21 mouse cellular contexts compared by ENCODE assay signal in the genomic region with DNA sequence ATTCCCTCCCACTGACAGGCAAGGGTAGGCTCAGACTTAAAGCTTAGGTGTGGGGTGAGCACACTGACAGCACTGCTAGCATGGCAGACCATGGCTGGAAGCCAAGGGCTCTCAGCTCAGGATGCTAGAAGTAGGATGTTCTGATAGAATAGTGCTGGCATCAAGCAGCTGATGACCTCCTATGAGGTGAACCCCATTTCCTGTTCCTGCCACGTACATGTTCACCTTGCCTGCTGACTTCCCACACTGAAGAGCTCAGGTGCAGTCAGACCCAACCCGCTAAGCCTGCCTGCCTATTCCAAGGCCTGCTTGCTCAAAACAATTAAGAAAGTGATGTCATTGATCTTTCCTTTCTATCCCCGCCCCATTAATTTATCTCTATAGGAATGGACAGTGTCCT. TPM values are rescaled to one million over a fixed set of nuclear protein-coding genes. Genes with fewer than 3 reads are reported as not detected.
"Had no signal": no experiment of that assay in that cellular context is flagged by ENCODE, and none has a peak within 500 bp of the region (broad histone marks: within the 10 kb centered on the region; RNA-seq: fewer than 3 reads in every experiment).

No protein-coding gene starts in this region.

RNA-seq across cellular contexts. Expression of gene Bcl2a1d, which starts 42.3 kb away (rescaled TPM):
- total RNA-seq: common myeloid progenitor, adult 5-6 weeks; gastrocnemius, adult 2 months; gastrocnemius, adult 8-10 months; gastrocnemius, postnatal 14 days; gastrocnemius, postnatal 25 days; gastrocnemius, postnatal 36 days; granulocyte monocyte progenitor cell, adult 5-6 weeks had no signal
- polyA plus RNA-seq: cortical plate, adult 2 months; embryonic facial prominence, embryonic 10.5 days; embryonic facial prominence, embryonic 11.5 days; embryonic facial prominence, embryonic 12.5 days; embryonic facial prominence, embryonic 15.5 days; erythroblast, embryonic 14.5 days; forebrain, embryonic 10.5 days; forebrain, embryonic 11.5 days; forebrain, embryonic 12.5 days; forebrain, embryonic 13.5 days; forebrain, embryonic 14.5 days; forebrain, embryonic 15.5 days; forebrain, embryonic 16.5 days; forebrain, postnatal 0 days had no signal
